Mouse (Mus musculus) layer of hippocampus, postnatal 14 days (tissue): Measurements from ENCODE around the gene Abi3bp. TPM values are rescaled to one million over a fixed set of nuclear protein-coding genes. Genes with fewer than 3 reads are reported as not detected.
A peak's percentile ranks its signal among the peaks of the same experiment; 100 is the strongest.

Source experiments
- DNase-seq, 2 experiments: peaks; one replicate each; pipeline ENCODE4 v3.0.0; 2021 to 2022; ENCODE audit warnings: low spot score in 2 of 2, mixed read lengths in 1 of 2
- total RNA-seq, 2 experiments: library from RNA; stranded (reverse); gene quantifications; 2 replicates each; pipeline ENCODE4 v1.2.3; 2021

The Abi3bp gene
- total RNA-seq, 2 experiments from 2014 or later, result 1.3 to 1.7 TPM

- no peak for DNase-seq
Observed at GRCm38 (mm10) chr16:56502134-56502533, 24.5 kb downstream of the Abi3bp start.

GRCm38 (mm10) chr16:56503941-56504340 is 26.3 kb downstream of the Abi3bp start:
- peak; percentile 7 to 26 for DNase-seq

GRCm38 (mm10) chr16:56518024-56518423 is 40.3 kb downstream of the Abi3bp start:
- DNase-seq, result no peak

- no peak for DNase-seq
Observed at GRCm38 (mm10) chr16:56524359-56524758, 46.7 kb downstream of the Abi3bp start.

GRCm38 (mm10) chr16:56526482-56526881 is 48.8 kb downstream of the Abi3bp start:
- peak; percentile 17 to 63 for DNase-seq

- no peak for DNase-seq
Observed at GRCm38 (mm10) chr16:56528079-56528688, 50.5 kb downstream of the Abi3bp start.

- DNase-seq, result no peak
Observed at GRCm38 (mm10) chr16:56579536-56579935, 101.9 kb downstream of the Abi3bp start.

GRCm38 (mm10) chr16:56593581-56593980 is 115.9 kb downstream of the Abi3bp start:
- no peak for DNase-seq

- DNase-seq, result peak in 1 of 2 experiments; percentile 14
Observed at GRCm38 (mm10) chr16:56594866-56595265, 117.2 kb downstream of the Abi3bp start.

- no peak for DNase-seq
Observed at GRCm38 (mm10) chr16:56598427-56598826, 120.7 kb downstream of the Abi3bp start.

GRCm38 (mm10) chr16:56602394-56602793 is 124.7 kb downstream of the Abi3bp start:
- DNase-seq, result no peak

GRCm38 (mm10) chr16:56610572-56610971 is 132.9 kb downstream of the Abi3bp start:
- DNase-seq, result no peak

- DNase-seq, result no peak
Observed at GRCm38 (mm10) chr16:56611096-56611867, 133.6 kb downstream of the Abi3bp start.

GRCm38 (mm10) chr16:56638544-56638943 is 160.9 kb downstream of the Abi3bp start:
- DNase-seq, result no peak

- no peak for DNase-seq
Observed at GRCm38 (mm10) chr16:56645251-56645650, 167.6 kb downstream of the Abi3bp start.

GRCm38 (mm10) chr16:56646382-56647172 is 168.9 kb downstream of the Abi3bp start:
- DNase-seq, result no peak

- DNase-seq, result no peak
Observed at GRCm38 (mm10) chr16:56655193-56655910, 177.7 kb downstream of the Abi3bp start.

- no peak for DNase-seq
Observed at GRCm38 (mm10) chr16:56658866-56659265, 181.2 kb downstream of the Abi3bp start.

GRCm38 (mm10) chr16:56669520-56669919 is 191.8 kb downstream of the Abi3bp start:
- DNase-seq, result no peak

- no peak for DNase-seq
Observed at GRCm38 (mm10) chr16:56670941-56671340, 193.3 kb downstream of the Abi3bp start.

- DNase-seq, result no peak
Observed at GRCm38 (mm10) chr16:56673420-56673819, 195.7 kb downstream of the Abi3bp start.
